Mouse (Mus musculus): ENCODE data around the gene Hist1h2be.
"Not testable (repeated sequence)": the region's sequence is repeated elsewhere in the genome, so short reads cannot be mapped to it uniquely, and the experiment has no call there.

Gene Hist1h2be

GRCm38 (mm10) chr13:23591886-23592285, 29.0 kb downstream of the Hist1h2be start:
- DNase-seq (ENCODE audit: low spot score in 2 of 2), result not testable (repeated sequence)

- no peak for DNase-seq (ENCODE audit: low spot score in 2 of 2)
Observed at GRCm38 (mm10) chr13:23591206-23591605, 29.7 kb downstream of the Hist1h2be start.

GRCm38 (mm10) chr13:23586940-23587225, 34.0 kb downstream of the Hist1h2be start:
- no peak for DNase-seq (ENCODE audit: low spot score in 2 of 2)

GRCm38 (mm10) chr13:23586099-23586939, 34.6 kb downstream of the Hist1h2be start:
- no peak for DNase-seq (ENCODE audit: low spot score in 2 of 2)

- DNase-seq (ENCODE audit: low spot score in 2 of 2), result peak; percentile 66 to 67
Observed at GRCm38 (mm10) chr13:23585442-23586098, 35.4 kb downstream of the Hist1h2be start.

- peak; percentile 61 to 75 for DNase-seq (ENCODE audit: low spot score in 2 of 2)
Observed at GRCm38 (mm10) chr13:23585029-23585441, 35.9 kb downstream of the Hist1h2be start.

GRCm38 (mm10) chr13:23584331-23584730, 36.6 kb downstream of the Hist1h2be start:
- DNase-seq (ENCODE audit: low spot score in 2 of 2), result no peak

GRCm38 (mm10) chr13:23583387-23584068, 37.4 kb downstream of the Hist1h2be start:
- no peak for DNase-seq (ENCODE audit: low spot score in 2 of 2)

GRCm38 (mm10) chr13:23582219-23583056, 38.5 kb downstream of the Hist1h2be start:
- DNase-seq (ENCODE audit: low spot score in 2 of 2), result no peak

GRCm38 (mm10) chr13:23581408-23582218, 39.3 kb downstream of the Hist1h2be start, which contains the start of gene Hist1h4d:
Gene Hist1h4d (plus strand): TSS chr13:23581598.
- DNase-seq (ENCODE audit: low spot score in 2 of 2), result peak; percentile 89 to 96

GRCm38 (mm10) chr13:23577835-23578234, 43.1 kb downstream of the Hist1h2be start:
- DNase-seq (ENCODE audit: low spot score in 2 of 2), result no peak

- DNase-seq (ENCODE audit: low spot score in 2 of 2), result no peak
Observed at GRCm38 (mm10) chr13:23576906-23577639, 43.9 kb downstream of the Hist1h2be start.

- no peak for DNase-seq (ENCODE audit: low spot score in 2 of 2)
Observed at GRCm38 (mm10) chr13:23576351-23576881, 44.5 kb downstream of the Hist1h2be start.

GRCm38 (mm10) chr13:23575864-23576313, 45.0 kb downstream of the Hist1h2be start:
- DNase-seq (ENCODE audit: low spot score in 2 of 2), result not testable (repeated sequence)

GRCm38 (mm10) chr13:23575271-23575851, 45.6 kb downstream of the Hist1h2be start, which contains the start of gene Hist1h3d:
Gene Hist1h3d (plus strand): TSS chr13:23575763.
- DNase-seq (ENCODE audit: low spot score in 2 of 2), result peak in 1 of 2 experiments; percentile 58

GRCm38 (mm10) chr13:23574546-23575170, 46.3 kb downstream of the Hist1h2be start:
- DNase-seq (ENCODE audit: low spot score in 2 of 2), result not testable (repeated sequence)

- DNase-seq (ENCODE audit: low spot score in 2 of 2), result peak; percentile 78 to 85
Observed at GRCm38 (mm10) chr13:23573898-23574524, 46.9 kb downstream of the Hist1h2be start, which contains the start of the genes Hist1h2bf and Hist1h2ad. Gene Hist1h2bf (minus strand): TSS chr13:23574196. Gene Hist1h2ad (plus strand): TSS chr13:23574381.
